ENCODE assay signal across 11 mouse cellular contexts in genomic region chr15:102097147-102097915, GRCm38 (mm10). TPM values are rescaled to one million over a fixed set of nuclear protein-coding genes. Genes with fewer than 3 reads are reported as not detected.
A peak's percentile ranks its signal among the peaks of the same experiment; 100 is the strongest.
DNase-seq lines count a peak whose midpoint lies in the region; ATAC-seq and TF ChIP-seq lines count a peak whose summit lies in the region.
"Had no signal": no experiment of that assay in that cellular context is flagged by ENCODE, and none has a peak within 500 bp of the region (broad histone marks: within the 10 kb centered on the region; RNA-seq: fewer than 3 reads in every experiment).

No protein-coding gene starts in this region.

- no peaks in the 10 kb centered on the region for H3K27me3 ChIP-seq in embryonic facial prominence, embryonic 12.5 days
- no peaks in the 10 kb centered on the region for H3K27me3 ChIP-seq in liver, postnatal 0 days (ENCODE audit: insufficient read depth, low read length)

- H3K9ac ChIP-seq in embryonic facial prominence, embryonic 12.5 days: no peak overlapping the region
- H3K9ac ChIP-seq in liver, postnatal 0 days (replicated peaks): no peak overlapping the region
- H3K9ac ChIP-seq: forebrain, embryonic 12.5 days; hindbrain, embryonic 15.5 days; liver, embryonic 13.5 days had no signal

- peak; percentile 17 to 29 for DNase-seq in kidney, postnatal 4 days
- no peak for DNase-seq in kidney, adult 9 months
- DNase-seq in gastrocnemius, postnatal 36 days: peak; percentile 57 to 61
- DNase-seq in liver, postnatal 0 days: no peak
- no peak for DNase-seq in spleen, postnatal 36 days (ENCODE audit: low spot score in 2 of 2)
- no peak for DNase-seq in layer of hippocampus, adult 9-10 months (ENCODE audit: low spot score)
- DNase-seq: liver, embryonic 13.5 days; right cerebral cortex, postnatal 14 days had no signal

- H3K4me3 ChIP-seq in embryonic facial prominence, embryonic 12.5 days: no peak overlapping the region
- H3K4me3 ChIP-seq in liver, postnatal 0 days (ENCODE audit: low read depth, low read length): no peak overlapping the region
- H3K4me3 ChIP-seq: forebrain, embryonic 12.5 days; hindbrain, embryonic 15.5 days; liver, embryonic 13.5 days had no signal

- H3K36me3 ChIP-seq in embryonic facial prominence, embryonic 12.5 days: peaks cover 56% of the 10 kb centered on the region
- peaks cover 43% of the 10 kb centered on the region for H3K36me3 ChIP-seq in liver, postnatal 0 days (replicated peaks; ENCODE audit: insufficient read depth, low read length)

- no peak for TF ChIP-seq EP300 in liver, postnatal 0 days (IDR thresholded peaks at IDR 0.05; ENCODE audit: low read depth)

- peaks cover 47% of the 10 kb centered on the region for H3K4me1 ChIP-seq in embryonic facial prominence, embryonic 12.5 days
- peaks cover 16% of the 10 kb centered on the region for H3K4me1 ChIP-seq in liver, postnatal 0 days (ENCODE audit: insufficient read depth)

- no peak for TF ChIP-seq CTCF in liver, postnatal 0 days (IDR thresholded peaks at IDR 0.05; ENCODE audit: low read depth)

- H3K27ac ChIP-seq in embryonic facial prominence, embryonic 12.5 days: peak overlapping the region; percentile 50; the same call in 1 of the 2 replicates
- H3K27ac ChIP-seq in liver, postnatal 0 days (ENCODE audit: low read depth): 0 out of 2 replicates have a peak overlapping the region, but pooled peaks have one; percentile 13
- H3K27ac ChIP-seq: forebrain, embryonic 12.5 days; hindbrain, embryonic 15.5 days; liver, embryonic 13.5 days had no signal

- no peaks in the 10 kb centered on the region for H3K9me3 ChIP-seq in embryonic facial prominence, embryonic 12.5 days
- H3K9me3 ChIP-seq in liver, postnatal 0 days (ENCODE audit: low read length): no peaks in the 10 kb centered on the region
- H3K9me3 ChIP-seq: forebrain, embryonic 12.5 days; hindbrain, embryonic 15.5 days; liver, embryonic 13.5 days had no signal

- ATAC-seq in embryonic facial prominence, embryonic 12.5 days (ENCODE audit: insufficient number of reproducible peaks, insufficient read depth, low FRiP score, low TSS enrichment): no peak
- ATAC-seq in liver, postnatal 0 days: no peak

- 77% methylated on average over 8 of the region's 8 CpGs for WGBS in embryonic facial prominence, embryonic 12.5 days
- 50% methylated on average over 8 of the region's 8 CpGs for WGBS in liver, postnatal 0 days (ENCODE audit: insufficient replicate concordance)

- H3K4me2 ChIP-seq in embryonic facial prominence, embryonic 12.5 days (replicated peaks): no peak overlapping the region
- no peak overlapping the region for H3K4me2 ChIP-seq in liver, postnatal 0 days (ENCODE audit: low read depth, low read length)
- H3K4me2 ChIP-seq: forebrain, embryonic 12.5 days; hindbrain, embryonic 15.5 days; liver, embryonic 13.5 days had no signal

- intact Hi-C loops in gastrocnemius, postnatal 36 days (cut with DNase I): no loop called here

RNA-seq across cellular contexts. Expression of gene Tns2, which starts 2.9 kb away (rescaled TPM):
- polyA plus RNA-seq in embryonic facial prominence, embryonic 12.5 days (2016; fragmentation: Nextera tagmentation; extraction: Ambion mirVana): 29.6 and 34.0 TPM in 2 replicates
- 10 to 100 TPM; 34.7 to 36.0 TPM for total RNA-seq in gastrocnemius, postnatal 36 days (2021)
- polyA plus RNA-seq in liver, postnatal 0 days (2015; fragmentation: Nextera tagmentation; extraction: Ambion mirVana): 9.2 TPM in 2 replicates

RNA-seq across cellular contexts. Expression of gene Eif4b, which starts 23.8 kb away (rescaled TPM):
- polyA plus RNA-seq in embryonic facial prominence, embryonic 12.5 days (2016; fragmentation: Nextera tagmentation; extraction: Ambion mirVana): 113 and 120 TPM in 2 replicates
- total RNA-seq in gastrocnemius, postnatal 36 days (2021): 100 to 1,000 TPM; 148 to 169 TPM
- polyA plus RNA-seq in liver, postnatal 0 days (2015; fragmentation: Nextera tagmentation; extraction: Ambion mirVana): 30.9 and 32.2 TPM in 2 replicates

RNA-seq across cellular contexts. Expression of gene Spryd3, which starts 38.7 kb away (rescaled TPM):
- 15.6 and 15.7 TPM in 2 replicates for polyA plus RNA-seq in embryonic facial prominence, embryonic 12.5 days (2016; fragmentation: Nextera tagmentation; extraction: Ambion mirVana)
- total RNA-seq in gastrocnemius, postnatal 36 days (2021): 1 to 10 TPM; 6.0 to 6.2 TPM
- polyA plus RNA-seq in liver, postnatal 0 days (2015; fragmentation: Nextera tagmentation; extraction: Ambion mirVana): 9.2 and 10.0 TPM in 2 replicates

RNA-seq across cellular contexts. Expression of gene Igfbp6, which starts 46.8 kb away (rescaled TPM):
- 0.92 and 1.2 TPM in 2 replicates for polyA plus RNA-seq in embryonic facial prominence, embryonic 12.5 days (2016; fragmentation: Nextera tagmentation; extraction: Ambion mirVana)
- total RNA-seq in gastrocnemius, postnatal 36 days (2021): 10 to 100 TPM; 42.6 TPM
- 4.8 and 5.9 TPM in 2 replicates for polyA plus RNA-seq in liver, postnatal 0 days (2015; fragmentation: Nextera tagmentation; extraction: Ambion mirVana)

RNA-seq across cellular contexts. Expression of gene Soat2, which starts 53.0 kb away (rescaled TPM):
- polyA plus RNA-seq in embryonic facial prominence, embryonic 12.5 days (2016; fragmentation: Nextera tagmentation; extraction: Ambion mirVana): 0.13 and 0.17 TPM in 2 replicates
- total RNA-seq in gastrocnemius, postnatal 36 days (2021): under 1 TPM in 1 of 2 experiments, not detected in 1; 0.15 TPM
- 10.9 and 13.6 TPM in 2 replicates for polyA plus RNA-seq in liver, postnatal 0 days (2015; fragmentation: Nextera tagmentation; extraction: Ambion mirVana)

Comparison
In these comparisons a context has a peak if more than half of its experiments do, and no peak if none do; other contexts are left out.
1. DNase-seq: peak in kidney, postnatal 4 days (2 of 2) and gastrocnemius, postnatal 36 days (2 of 2); none in kidney, adult 9 months (single experiment), liver, postnatal 0 days (single experiment), spleen, postnatal 36 days (0 of 2) and layer of hippocampus, adult 9-10 months (single experiment).